Mouse (Mus musculus): ENCODE measurements around the gene Gm47841.
A peak's percentile ranks its signal among the peaks of the same experiment; 100 is the strongest.

Gene Gm47841

GRCm38 (mm10) chr15:101074067-101074466, 26.9 kb upstream of the Gm47841 start:
- DNase-seq: peak in 1 of 2 experiments; percentile 59

GRCm38 (mm10) chr15:101072736-101073135, 25.5 kb upstream of the Gm47841 start:
- no peak for DNase-seq

- DNase-seq: peak; percentile 65 to 75
Measured at GRCm38 (mm10) chr15:101070762-101071161, 23.6 kb upstream of the Gm47841 start.

GRCm38 (mm10) chr15:101069641-101070190, 22.5 kb upstream of the Gm47841 start:
- peak; percentile 85 to 90 for DNase-seq

GRCm38 (mm10) chr15:101068671-101069070, 21.5 kb upstream of the Gm47841 start:
- DNase-seq: peak in 1 of 2 experiments; percentile 58

- peak; percentile 55 to 64 for DNase-seq
Measured at GRCm38 (mm10) chr15:101068029-101068428, 20.8 kb upstream of the Gm47841 start.

- DNase-seq: peak; percentile 73 to 78
Measured at GRCm38 (mm10) chr15:101066920-101067696, 19.9 kb upstream of the Gm47841 start.

GRCm38 (mm10) chr15:101066364-101066847, 19.2 kb upstream of the Gm47841 start:
- no peak for DNase-seq

GRCm38 (mm10) chr15:101065069-101065468, 17.9 kb upstream of the Gm47841 start:
- DNase-seq: peak in 1 of 2 experiments; percentile 45

GRCm38 (mm10) chr15:101060280-101060852, 13.2 kb upstream of the Gm47841 start:
- DNase-seq: no peak

- no peak for DNase-seq
Measured at GRCm38 (mm10) chr15:101059570-101060279, 12.5 kb upstream of the Gm47841 start.

GRCm38 (mm10) chr15:101056225-101056624, 9.0 kb upstream of the Gm47841 start:
- peak; percentile 64 to 77 for DNase-seq

GRCm38 (mm10) chr15:101054541-101054940, 7.3 kb upstream of the Gm47841 start:
- DNase-seq: no peak

GRCm38 (mm10) chr15:101053832-101054459, 6.7 kb upstream of the Gm47841 start:
- no peak for DNase-seq

GRCm38 (mm10) chr15:101052560-101053501, 5.6 kb upstream of the Gm47841 start:
- no peak for DNase-seq

- no peak for DNase-seq
Measured at GRCm38 (mm10) chr15:101051869-101052268, 4.7 kb upstream of the Gm47841 start.

GRCm38 (mm10) chr15:101048338-101048896, 1.2 kb upstream of the Gm47841 start:
- no peak for DNase-seq

- DNase-seq: peak in 1 of 2 experiments; percentile 66
Measured at GRCm38 (mm10) chr15:101046527-101047193, 537 bp downstream of the Gm47841 start.

- DNase-seq: peak in 1 of 2 experiments; percentile 60
Measured at GRCm38 (mm10) chr15:101046039-101046526, 1.1 kb downstream of the Gm47841 start.

- no peak for DNase-seq
Measured at GRCm38 (mm10) chr15:101044531-101044930, 2.7 kb downstream of the Gm47841 start.

Measured in kidney, postnatal 36 days (tissue).